In genomic region chr2:170048831-170049230, GRCm38 (mm10) we compare ENCODE assay signal across 28 mouse cellular contexts.
"Had no signal": no experiment of that assay in that cellular context is flagged by ENCODE, and none has a peak within 500 bp of the region (broad histone marks: within the 10 kb centered on the region; RNA-seq: fewer than 3 reads in every experiment).

No protein-coding gene starts in this region.

- DNase-seq: cerebellum, adult 8-10 months; cerebellum, adult 9-10 months; cerebellum, adult 9-11 months; cerebellum, postnatal 10 days; cerebellum, postnatal 14 days; cerebellum, postnatal 25 days; cerebellum, postnatal 36 days; embryo, embryonic 11 days; forebrain, postnatal 0 days; gastrocnemius, adult 2 months; gastrocnemius, postnatal 10 days; gastrocnemius, postnatal 14 days; gastrocnemius, postnatal 25 days; gastrocnemius, postnatal 36 days; heart, adult 11 months; heart, adult 18-20 months; heart, adult 2 months had no signal

- ATAC-seq: forebrain, embryonic 13.5 days; forebrain, embryonic 14.5 days; forebrain, embryonic 15.5 days; forebrain, embryonic 16.5 days; forebrain, postnatal 0 days had no signal

- H3K4me1 ChIP-seq: embryonic facial prominence, embryonic 10.5 days; embryonic facial prominence, embryonic 12.5 days; embryonic facial prominence, embryonic 13.5 days; embryonic facial prominence, embryonic 15.5 days had no signal

- H3K27me3 ChIP-seq: embryonic facial prominence, embryonic 12.5 days; embryonic facial prominence, embryonic 13.5 days; embryonic facial prominence, embryonic 15.5 days had no signal

- H3K9me3 ChIP-seq: embryonic facial prominence, embryonic 12.5 days; embryonic facial prominence, embryonic 13.5 days; embryonic facial prominence, embryonic 15.5 days; forebrain, embryonic 15.5 days had no signal

- H3K36me3 ChIP-seq: embryonic facial prominence, embryonic 10.5 days; embryonic facial prominence, embryonic 12.5 days; embryonic facial prominence, embryonic 13.5 days; embryonic facial prominence, embryonic 15.5 days; forebrain, embryonic 10.5 days; forebrain, embryonic 12.5 days; forebrain, embryonic 15.5 days had no signal

- H3K4me2 ChIP-seq: embryonic facial prominence, embryonic 12.5 days; embryonic facial prominence, embryonic 13.5 days; embryonic facial prominence, embryonic 15.5 days; forebrain, embryonic 12.5 days; forebrain, embryonic 13.5 days; forebrain, embryonic 15.5 days had no signal

- H3K27ac ChIP-seq: embryonic facial prominence, embryonic 10.5 days; embryonic facial prominence, embryonic 12.5 days; embryonic facial prominence, embryonic 13.5 days; embryonic facial prominence, embryonic 15.5 days; forebrain, embryonic 10.5 days; forebrain, embryonic 12.5 days; forebrain, embryonic 13.5 days; forebrain, embryonic 15.5 days; gastrocnemius, adult 2 months; heart, adult 2 months had no signal

- H3K4me3 ChIP-seq: embryonic facial prominence, embryonic 10.5 days; embryonic facial prominence, embryonic 12.5 days; embryonic facial prominence, embryonic 13.5 days; embryonic facial prominence, embryonic 15.5 days; erythroblast, embryonic 14.5 days; forebrain, embryonic 10.5 days; forebrain, embryonic 12.5 days; forebrain, embryonic 13.5 days; forebrain, embryonic 15.5 days; gastrocnemius, adult 2 months; heart, adult 2 months had no signal

- H3K9ac ChIP-seq: embryonic facial prominence, embryonic 12.5 days; embryonic facial prominence, embryonic 13.5 days; embryonic facial prominence, embryonic 15.5 days; forebrain, embryonic 12.5 days; forebrain, embryonic 13.5 days; forebrain, embryonic 15.5 days; forebrain, postnatal 0 days had no signal
